Mouse (Mus musculus) forebrain, postnatal 0 days (tissue): ENCODE data around the gene Timm44. TPM values are rescaled to one million over a fixed set of nuclear protein-coding genes. Genes with fewer than 3 reads are reported as not detected.

Experiments used
- ATAC-seq: fragments of 200-750 bp; cut with Nextera tagmentation; 2 replicates; pipeline ENCODE4 v1.8.0; 2017; ENCODE audit warnings: mild to moderate bottlenecking, moderate library complexity
- DNase-seq: peaks from one replicate; pipeline ENCODE4 v3.0.0-alpha.2; 2015
- H3K27ac ChIP-seq: fragments of 300-500 bp; sonication (generic); 2 replicates; pipeline ENCODE4 v1.5.1; 2014; ENCODE audit warnings: low read depth, mild to moderate bottlenecking, antibody characterized with exemption, low read length, moderate library complexity, mixed read lengths
- H3K27me3 ChIP-seq: fragments of 300-500 bp; sonication (generic); 2 replicates; pipeline ENCODE4 v1.6.1; 2014; ENCODE audit warnings: mild to moderate bottlenecking, low read length, mixed read lengths; ENCODE audit not compliant: insufficient read depth
- H3K36me3 ChIP-seq: fragments of 300-500 bp; sonication (generic); 2 replicates; pipeline ENCODE4 v1.6.1; 2014; ENCODE audit warnings: mild to moderate bottlenecking, moderate library complexity; ENCODE audit not compliant: insufficient read depth
- H3K4me1 ChIP-seq: fragments of 300-500 bp; sonication (generic); 2 replicates; pipeline ENCODE4 v1.6.1; 2014; ENCODE audit warnings: antibody characterized with exemption; ENCODE audit not compliant: insufficient read depth
- H3K4me2 ChIP-seq: fragments of 300-500 bp; sonication (generic); 2 replicates; pipeline ENCODE4 v1.6.1; 2014; ENCODE audit warnings: low read depth, mild to moderate bottlenecking, moderate library complexity
- H3K4me3 ChIP-seq: fragments of 300-500 bp; sonication (generic); 2 replicates; pipeline ENCODE4 v1.5.1; 2014; ENCODE audit warnings: low read depth, low read length, mixed read lengths
- H3K9ac ChIP-seq: fragments of 300-500 bp; sonication (generic); 2 replicates; pipeline ENCODE4 v1.6.1; 2014; ENCODE audit warnings: mild to moderate bottlenecking
- H3K9me3 ChIP-seq: fragments of 300-500 bp; sonication (generic); 2 replicates; pipeline ENCODE4 v1.6.1; 2016; ENCODE audit warnings: low read length
- CTCF ChIP-seq: sonication (generic); IDR thresholded peaks from 2 replicates; pipeline ENCODE4 v1.5.1; 2016; ENCODE audit warnings: antibody characterized with exemption, control low read depth, low read depth
- WGBS: fragments of 180-500 bp; shearing (Covaris S2); extraction: QIAGEN DNeasy Blood & Tissue Kit; methylation state at CpG from one replicate; pipeline ENCODE4 v1.1.7; 2014; 5-methylcytosine and 5-hydroxymethylcytosine counted together
- polyA plus RNA-seq: library from polyadenylated mRNA; unstranded; fragments of >200 nt; fragmentation: Nextera tagmentation; extraction: Ambion mirVana; gene quantifications from 2 replicates; pipeline ENCODE4 v1.2.1, GENCODE M21; 2015
- total RNA-seq: library from RNA; depleted of rRNA; stranded (reverse); fragments of >200 nt; gene quantifications from 2 replicates; pipeline ENCODE4 v1.2.3, GENCODE M21; 2014

The Timm44 gene
- total and polyA plus RNA-seq, 2 experiments from 2014 or later = 33.7 to 65.7 TPM

DNA sequence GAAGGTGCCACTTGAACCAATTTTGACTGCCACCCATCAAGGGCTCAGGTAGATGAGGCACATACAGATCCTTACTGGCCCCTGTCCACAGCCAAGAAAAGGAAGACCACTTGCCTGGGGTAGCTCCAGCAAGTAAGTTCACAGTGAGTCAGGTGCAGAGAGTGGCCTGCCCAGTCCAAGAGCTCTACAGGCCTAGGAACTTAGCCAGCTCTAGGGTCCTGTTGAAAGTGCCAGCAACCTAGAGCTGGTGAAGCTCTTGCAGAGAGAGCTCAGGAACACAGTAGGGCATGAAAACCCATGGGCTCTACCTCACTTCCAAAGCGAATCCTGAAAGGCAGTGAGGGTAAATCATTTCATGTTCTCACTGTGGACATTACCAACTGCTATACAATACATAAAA, 44.7 kb upstream of the Timm44 start:
- Histone ChIP-seq H3K9ac (no peak overlapping the region), H3K4me2 (no peak overlapping the region), H3K36me3 (peaks cover 8% of the 10 kb centered on the region; the same call in 1 of the 2 replicates), H3K9me3 (no peaks in the 10 kb centered on the region), H3K4me3 (no peak overlapping the region), H3K27ac (no peak overlapping the region), H3K27me3 (no peaks in the 10 kb centered on the region), H3K4me1 (peaks cover 13% of the 10 kb centered on the region)
- WGBS = 96% methylated on average over 1 of the region's 1 CpGs
- no peak for DNase-seq
- TF ChIP-seq CTCF = no peak
- ATAC-seq = no peak

DNA sequence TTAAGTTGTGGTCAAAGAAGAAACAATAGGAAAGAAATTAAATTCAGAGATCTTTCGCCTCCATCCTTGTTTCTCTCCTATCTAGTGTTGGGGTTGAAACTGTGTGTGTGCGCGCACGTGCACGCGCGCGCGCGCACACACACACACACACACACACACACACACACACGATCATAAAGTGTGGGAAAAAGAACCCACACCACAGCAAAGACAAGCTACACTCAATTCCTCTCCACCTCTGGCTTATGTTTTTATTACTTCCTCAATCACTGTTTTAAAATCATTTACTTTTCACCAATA, 43.8 kb upstream of the Timm44 start:
- Histone ChIP-seq H3K4me2 (no peak overlapping the region), H3K9ac (no peak overlapping the region), H3K4me1 (peaks cover 13% of the 10 kb centered on the region), H3K9me3 (no peaks in the 10 kb centered on the region), H3K4me3 (no peak overlapping the region), H3K27me3 (no peaks in the 10 kb centered on the region), H3K27ac (no peak overlapping the region), H3K36me3 (peaks cover 8% of the 10 kb centered on the region; the same call in 1 of the 2 replicates)
- DNase-seq = no peak
- WGBS = 96% methylated on average over 11 of the region's 11 CpGs
- no peak for TF ChIP-seq CTCF
- ATAC-seq = no peak

DNA sequence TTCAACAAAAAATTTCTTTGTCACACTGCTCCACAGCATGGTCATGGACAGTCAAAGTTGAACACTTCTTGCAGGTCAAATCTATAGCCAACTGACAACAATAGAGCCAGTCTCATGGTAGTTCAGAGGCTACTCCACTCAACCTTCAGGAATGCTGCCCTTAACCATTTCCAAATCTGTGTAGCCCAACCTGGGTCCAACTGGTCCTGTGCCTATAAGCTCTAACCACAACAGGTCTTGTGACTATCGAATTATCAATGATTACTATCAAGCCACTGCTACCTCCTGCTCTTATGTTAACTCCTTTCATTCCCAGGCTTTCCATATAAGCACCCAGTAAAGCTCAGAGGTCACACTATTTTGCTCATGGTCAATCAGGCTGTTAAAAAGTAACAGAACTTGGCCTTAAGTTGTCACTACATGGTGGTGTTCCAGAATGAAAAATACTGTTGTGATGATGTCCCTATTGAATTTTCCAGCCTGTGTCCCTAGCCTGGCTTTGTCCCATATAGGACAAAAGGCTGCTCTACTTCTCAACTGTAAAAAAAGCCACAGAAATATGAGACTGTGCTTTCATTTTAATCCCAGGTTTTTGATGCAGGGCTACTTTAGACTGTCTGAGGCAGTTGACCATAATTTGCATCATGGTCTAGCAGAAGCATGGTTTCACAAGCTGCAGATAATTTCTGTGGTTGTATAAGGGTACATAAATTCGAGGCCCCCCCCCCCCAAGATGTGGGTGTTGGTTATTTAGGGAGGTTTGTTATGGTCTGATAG, 43.3 kb upstream of the Timm44 start:
- WGBS = 91% methylated on average over 2 of the region's 2 CpGs
- no peaks in the 10 kb centered on the region for H3K9me3 ChIP-seq
- H3K4me3 ChIP-seq = no peak overlapping the region
- peaks cover 12% of the 10 kb centered on the region for H3K4me1 ChIP-seq
- H3K36me3 ChIP-seq = peaks cover 8% of the 10 kb centered on the region; the same call in 1 of the 2 replicates
- ATAC-seq = no peak
- DNase-seq = no peak
- H3K27ac ChIP-seq = no peak overlapping the region
- no peak for TF ChIP-seq CTCF
- H3K4me2 ChIP-seq = no peak overlapping the region
- H3K27me3 ChIP-seq = no peaks in the 10 kb centered on the region
- H3K9ac ChIP-seq = no peak overlapping the region

DNA sequence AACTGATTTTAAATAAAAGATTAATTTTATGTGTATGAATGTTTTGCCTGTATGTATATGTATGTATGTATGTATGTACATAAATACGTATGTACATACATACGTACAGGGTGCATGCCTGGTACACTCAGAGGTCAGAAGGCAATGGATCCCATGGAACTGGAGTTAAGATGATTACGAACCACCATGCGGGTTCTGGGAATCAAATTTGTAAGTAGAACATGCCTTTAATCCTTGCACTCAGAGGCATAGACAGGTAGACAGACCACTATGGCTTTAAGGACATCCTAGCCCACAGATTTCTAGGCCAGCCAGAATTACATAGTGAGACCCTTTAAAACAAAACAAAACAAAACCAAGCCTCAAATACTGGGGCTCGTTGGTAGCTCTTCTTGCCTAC, 42.4 kb upstream of the Timm44 start:
- Histone ChIP-seq H3K36me3 (peaks cover 8% of the 10 kb centered on the region; the same call in 1 of the 2 replicates), H3K4me1 (peaks cover 4% of the 10 kb centered on the region; the same call in 1 of the 2 replicates), H3K4me3 (no peak overlapping the region), H3K27me3 (no peaks in the 10 kb centered on the region), H3K4me2 (no peak overlapping the region), H3K9ac (no peak overlapping the region), H3K9me3 (no peaks in the 10 kb centered on the region), H3K27ac (no peak overlapping the region)
- no peak for TF ChIP-seq CTCF
- DNase-seq = no peak
- ATAC-seq = no peak
- 93% methylated on average over 5 of the region's 5 CpGs for WGBS

DNA sequence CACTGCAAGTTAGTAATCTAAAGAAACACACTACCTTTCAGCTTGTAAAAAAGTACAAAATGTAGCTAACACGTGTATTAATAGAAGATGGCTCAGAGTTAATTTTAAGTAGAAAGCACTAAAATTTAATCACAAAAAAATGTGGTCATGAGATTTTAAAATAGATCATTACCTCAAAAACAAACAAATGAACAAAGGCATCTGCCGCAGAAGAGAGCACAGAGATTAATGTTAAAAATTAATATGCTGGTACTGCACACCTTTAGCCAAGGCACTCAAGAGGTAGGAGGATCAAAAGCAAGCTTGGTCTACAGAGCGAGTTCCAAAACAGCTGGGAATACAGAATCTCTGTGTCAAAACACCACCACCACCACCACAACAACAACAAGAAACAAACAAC, 39.1 kb upstream of the Timm44 start:
- ATAC-seq = no peak

DNA sequence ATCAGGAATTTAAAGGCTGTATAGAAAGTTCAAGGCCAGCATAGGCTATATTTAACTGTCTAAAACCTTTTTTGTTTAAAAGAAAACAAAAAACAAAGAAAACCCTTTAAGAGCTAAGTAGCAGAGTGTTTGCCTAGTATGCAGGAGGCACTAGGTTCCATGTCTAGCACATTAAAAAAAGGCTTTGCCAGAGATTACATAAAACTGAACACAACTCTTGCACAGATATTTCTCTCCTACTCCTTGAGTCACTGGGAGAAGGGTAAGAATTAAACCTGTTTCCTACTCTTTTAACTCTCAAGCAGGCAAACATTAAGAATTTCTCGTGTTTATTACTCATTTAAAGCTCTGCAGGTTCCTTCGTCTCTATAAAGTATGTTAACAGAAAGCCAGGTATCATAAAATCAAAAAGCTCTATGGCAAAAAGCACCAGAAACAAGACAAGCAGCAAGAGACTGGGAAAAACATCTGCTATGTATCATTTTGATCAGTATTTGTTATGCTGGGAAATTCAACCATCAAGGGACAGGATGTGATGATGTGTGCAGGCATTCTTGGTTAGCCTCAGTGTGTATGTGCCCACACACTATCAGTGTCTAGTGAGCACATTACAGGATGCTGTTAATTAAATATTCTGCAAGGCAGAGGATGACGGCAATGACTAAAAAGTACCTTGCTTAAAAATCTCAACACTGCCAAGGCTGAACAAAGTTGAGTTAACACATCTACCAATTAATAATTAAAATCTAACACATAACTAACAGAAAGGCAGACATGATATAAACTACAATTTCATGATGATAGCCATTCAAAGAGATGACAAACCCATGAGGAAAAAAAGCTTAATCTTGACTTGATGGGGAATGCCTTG, 37.8 kb upstream of the Timm44 start:
- TF ChIP-seq CTCF = no peak
- H3K9ac ChIP-seq = no peak overlapping the region
- H3K4me1 ChIP-seq = no peaks in the 10 kb centered on the region
- ATAC-seq (no peak), DNase-seq (no peak)
- 69% methylated on average over 3 of the region's 3 CpGs for WGBS
- H3K27ac ChIP-seq = no peak overlapping the region
- H3K36me3 ChIP-seq = peaks cover 28% of the 10 kb centered on the region
- no peak overlapping the region for H3K4me3 ChIP-seq
- no peak overlapping the region for H3K4me2 ChIP-seq
- H3K9me3 ChIP-seq = no peaks in the 10 kb centered on the region
- no peaks in the 10 kb centered on the region for H3K27me3 ChIP-seq

More for the DNA sequence above, 39.1 kb upstream of the Timm44 start:
- no peak for DNase-seq
- Histone ChIP-seq H3K9ac (no peak overlapping the region), H3K9me3 (no peaks in the 10 kb centered on the region), H3K4me1 (no peaks in the 10 kb centered on the region), H3K4me3 (no peak overlapping the region), H3K27ac (no peak overlapping the region), H3K36me3 (peaks cover 18% of the 10 kb centered on the region), H3K4me2 (no peak overlapping the region), H3K27me3 (no peaks in the 10 kb centered on the region)
- TF ChIP-seq CTCF = no peak
- WGBS = 92% methylated on average over 3 of the region's 3 CpGs

DNA sequence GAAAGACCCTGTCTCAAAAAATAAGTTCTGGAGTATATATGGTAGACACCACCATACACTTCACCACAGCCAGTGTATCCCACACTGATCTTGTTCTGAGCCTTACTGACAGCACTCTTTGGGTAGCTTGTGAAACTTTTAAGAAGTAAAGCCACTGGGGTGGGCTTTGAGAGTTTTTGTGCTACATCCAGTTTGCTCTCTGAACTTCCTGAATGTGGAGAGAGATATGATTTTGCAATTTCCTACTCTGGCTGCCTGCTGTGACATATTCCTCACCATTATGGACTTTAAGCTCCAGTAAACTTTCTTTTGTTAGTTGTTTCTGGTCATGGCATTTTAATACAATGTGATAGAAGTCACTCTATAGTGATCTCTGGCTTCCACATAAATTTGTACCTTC, 36.4 kb upstream of the Timm44 start:
- H3K4me1 ChIP-seq = no peaks in the 10 kb centered on the region
- no peak for TF ChIP-seq CTCF

More for the DNA sequence above, 36.4 kb upstream of the Timm44 start:
- Histone ChIP-seq H3K9me3 (no peaks in the 10 kb centered on the region), H3K27me3 (no peaks in the 10 kb centered on the region), H3K9ac (no peak overlapping the region), H3K27ac (no peak overlapping the region), H3K36me3 (peaks cover 32% of the 10 kb centered on the region), H3K4me2 (no peak overlapping the region), H3K4me3 (no peak overlapping the region)
- ATAC-seq (no peak), DNase-seq (no peak)
